Mouse (Mus musculus) lung, postnatal 36 days (tissue): ENCODE measurements around the gene Trim28.
A peak's percentile ranks its signal among the peaks of the same experiment; 100 is the strongest.
"Not testable (repeated sequence)": the region's sequence is repeated elsewhere in the genome, so short reads cannot be mapped to it uniquely, and the experiment has no call there.

Experiments
- DNase-seq: peaks from one replicate; pipeline ENCODE4 v3.0.0; 2022; ENCODE audit warnings: mixed read lengths

Gene Trim28

GRCm38 (mm10) chr7:13034148-13034977, 35.4 kb downstream of the Trim28 start, which contains the start of gene Chmp2a:
Chmp2a (minus strand) TSS chr7:13034807.
- DNase-seq, result peak; percentile 98

- DNase-seq, result no peak
Measured at GRCm38 (mm10) chr7:13035211-13035855, 36.4 kb downstream of the Trim28 start.

GRCm38 (mm10) chr7:13036806-13037205, 37.9 kb downstream of the Trim28 start:
- no peak for DNase-seq

GRCm38 (mm10) chr7:13037366-13037765, 38.5 kb downstream of the Trim28 start:
- no peak for DNase-seq

- DNase-seq, result peak; percentile 99
Measured at GRCm38 (mm10) chr7:13037901-13038555, 39.1 kb downstream of the Trim28 start, which contains the start of gene Ube2m. Ube2m (minus strand) TSS chr7:13038275.

- DNase-seq, result peak; percentile 54
Measured at GRCm38 (mm10) chr7:13038621-13039169, 39.8 kb downstream of the Trim28 start.

GRCm38 (mm10) chr7:13039181-13039580, 40.3 kb downstream of the Trim28 start:
- DNase-seq, result no peak

GRCm38 (mm10) chr7:13041256-13041655, 42.3 kb downstream of the Trim28 start:
- DNase-seq, result no peak

GRCm38 (mm10) chr7:13042511-13042910, 43.6 kb downstream of the Trim28 start:
- no peak for DNase-seq

- no peak for DNase-seq
Measured at GRCm38 (mm10) chr7:13043120-13043444, 44.2 kb downstream of the Trim28 start.

GRCm38 (mm10) chr7:13043445-13044253, 44.7 kb downstream of the Trim28 start:
- DNase-seq, result no peak

- no peak for DNase-seq
Measured at GRCm38 (mm10) chr7:13044254-13044625, 45.3 kb downstream of the Trim28 start.

GRCm38 (mm10) chr7:13046084-13046483, 47.2 kb downstream of the Trim28 start:
- peak; percentile 89 for DNase-seq

- DNase-seq, result no peak
Measured at GRCm38 (mm10) chr7:13053001-13053400, 54.1 kb downstream of the Trim28 start.

GRCm38 (mm10) chr7:13053501-13053900, 54.6 kb downstream of the Trim28 start:
- DNase-seq, result no peak

GRCm38 (mm10) chr7:13053961-13054286, 55.0 kb downstream of the Trim28 start:
- DNase-seq, result no peak

- peak; percentile 97 for DNase-seq
Measured at GRCm38 (mm10) chr7:13054287-13055010, 55.5 kb downstream of the Trim28 start, which contains the start of gene Mzf1. Mzf1 (minus strand) TSS chr7:13054764.

GRCm38 (mm10) chr7:13056913-13057700, 58.2 kb downstream of the Trim28 start:
- no peak for DNase-seq

GRCm38 (mm10) chr7:13059536-13059935, 60.6 kb downstream of the Trim28 start:
- no peak for DNase-seq

GRCm38 (mm10) chr7:13063399-13063798, 64.5 kb downstream of the Trim28 start:
- DNase-seq, result not testable (repeated sequence)

GRCm38 (mm10) chr7:13072293-13072692, 73.4 kb downstream of the Trim28 start:
- no peak for DNase-seq
